Mouse (Mus musculus): Measurements from ENCODE around the gene Zfp354b.
A peak's percentile ranks its signal among the peaks of the same experiment; 100 is the strongest.

Zfp354b gene

DNA sequence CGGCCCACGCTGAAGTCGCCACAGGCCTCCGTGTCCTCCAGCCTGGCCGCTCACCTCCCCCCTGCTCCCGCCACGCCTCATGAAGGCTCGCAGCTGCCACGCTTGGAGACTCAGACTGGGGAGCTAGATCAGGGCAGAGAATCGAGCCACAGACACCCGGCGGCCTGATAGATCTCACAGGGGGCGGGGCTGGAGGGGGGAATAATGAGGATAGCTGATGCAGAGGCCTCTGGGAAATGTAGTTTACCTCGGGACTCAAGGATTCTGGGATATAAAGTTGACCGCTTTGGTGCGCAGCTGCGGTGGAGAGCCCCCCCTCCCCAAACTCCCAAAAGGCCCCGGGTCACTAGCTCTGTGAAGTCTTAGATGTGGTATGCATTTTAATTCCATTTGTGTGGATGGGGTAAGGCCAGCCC lies at the start of gene Zfp354b:
Zfp354b (minus strand) TSS at position 183 of the 416 bp plus-strand sequence.
- DNase-seq: peak; percentile 76

- DNase-seq: peak; percentile 17
These were observed 45.8 kb upstream of the Zfp354b start for GRCm38 (mm10) chr11:50977216-50977615.

GRCm38 (mm10) chr11:50966230-50966629 lies 34.8 kb upstream of the Zfp354b start, which contains the start of gene Olfr1378:
Gene Olfr1378, plus strand, starts transcription at chr11:50966530.
- DNase-seq: no peak

DNA sequence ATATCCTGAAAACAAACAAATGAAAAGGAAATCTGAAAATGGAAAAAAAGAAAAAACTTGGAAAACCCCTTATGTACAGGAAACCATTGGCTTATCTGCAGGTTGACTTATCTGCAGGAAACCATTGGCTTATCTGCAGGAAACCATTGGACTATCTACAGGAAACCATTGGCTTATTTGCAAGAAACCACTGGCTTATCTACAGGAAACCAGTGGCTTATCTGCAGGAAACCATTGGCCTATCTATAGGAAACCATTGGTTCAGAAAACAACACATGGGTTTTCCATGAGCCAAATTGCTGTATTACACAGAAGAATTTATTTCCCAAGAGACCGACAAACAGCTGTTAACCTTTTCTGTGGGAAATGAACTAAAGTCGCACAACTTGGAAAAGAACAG lies 33.5 kb upstream of the Zfp354b start:
- no peak for DNase-seq

DNA sequence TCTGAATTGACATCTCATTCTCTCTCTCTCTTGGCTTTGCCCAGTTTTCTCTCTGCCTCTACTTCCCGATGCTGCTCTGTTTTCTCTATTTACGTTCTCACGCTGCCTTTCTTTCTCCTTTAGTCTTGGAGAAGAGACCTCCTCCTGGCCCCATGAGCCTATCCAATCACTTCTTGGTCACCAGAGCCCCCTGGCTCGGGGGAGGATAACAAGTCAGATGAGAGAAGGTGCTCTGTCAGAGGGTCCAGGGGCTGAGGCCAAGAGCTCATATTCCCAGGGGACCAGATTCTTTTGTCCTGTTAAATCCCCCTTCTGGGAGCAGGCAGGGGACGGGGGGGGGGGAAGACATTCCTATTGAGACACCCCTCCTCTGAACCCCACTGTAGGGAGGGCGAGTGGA lies 22.2 kb upstream of the Zfp354b start, which contains the start of gene Prop1:
Prop1 (minus strand) TSS at position 101 of the 400 bp plus-strand sequence.
- no peak for DNase-seq

GRCm38 (mm10) chr11:50952290-50952689 lies 20.9 kb upstream of the Zfp354b start:
- DNase-seq: no peak

DNA sequence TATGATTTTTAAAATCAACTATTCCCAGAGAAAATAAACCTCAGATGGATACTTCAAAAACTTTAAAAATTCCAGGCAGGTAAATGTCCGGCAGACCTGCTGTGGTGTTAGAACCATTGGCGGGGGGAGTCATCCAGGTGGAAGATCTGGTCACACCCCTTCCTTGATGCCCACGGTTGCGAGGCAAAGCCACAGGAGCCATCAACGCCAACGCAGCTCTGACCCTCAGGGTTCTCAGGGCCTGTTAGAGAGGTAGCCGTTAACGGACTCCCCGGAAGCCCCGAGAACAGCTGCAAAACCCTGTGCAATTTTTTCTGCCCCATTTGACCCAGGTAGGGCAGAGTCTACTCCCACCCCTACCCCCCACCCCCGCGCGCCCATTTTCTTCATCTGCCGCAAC lies 12.1 kb upstream of the Zfp354b start, which contains the start of gene 4933414I15Rik:
4933414I15Rik (minus strand) TSS at position 260 of the 400 bp plus-strand sequence.
- no peak for DNase-seq

GRCm38 (mm10) chr11:50942386-50942785 lies 11.0 kb upstream of the Zfp354b start:
- DNase-seq: no peak

GRCm38 (mm10) chr11:50939621-50940366 lies 8.4 kb upstream of the Zfp354b start:
- DNase-seq: no peak

DNA sequence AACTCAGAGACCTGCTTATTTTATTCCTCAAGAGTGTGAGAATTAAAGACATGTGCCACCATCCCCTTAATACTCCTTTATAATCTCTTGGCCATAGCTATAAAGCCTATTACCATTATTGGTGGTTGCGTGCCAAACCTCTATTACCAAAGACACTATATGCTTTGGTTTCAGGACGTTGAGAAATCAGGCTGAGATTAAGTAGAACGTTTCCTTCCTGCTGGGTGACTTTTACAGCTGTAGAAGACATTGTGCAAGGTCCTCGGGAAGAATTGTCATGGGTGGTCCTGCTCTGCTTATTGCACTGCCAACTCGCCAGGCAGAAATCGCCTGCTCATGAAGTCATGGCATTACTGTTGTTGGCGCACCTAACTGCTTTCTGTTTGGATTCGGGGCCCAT lies 7.0 kb upstream of the Zfp354b start:
- no peak for DNase-seq

- DNase-seq: no peak
These were observed 607 bp upstream of the Zfp354b start for GRCm38 (mm10) chr11:50932040-50932439.

DNA sequence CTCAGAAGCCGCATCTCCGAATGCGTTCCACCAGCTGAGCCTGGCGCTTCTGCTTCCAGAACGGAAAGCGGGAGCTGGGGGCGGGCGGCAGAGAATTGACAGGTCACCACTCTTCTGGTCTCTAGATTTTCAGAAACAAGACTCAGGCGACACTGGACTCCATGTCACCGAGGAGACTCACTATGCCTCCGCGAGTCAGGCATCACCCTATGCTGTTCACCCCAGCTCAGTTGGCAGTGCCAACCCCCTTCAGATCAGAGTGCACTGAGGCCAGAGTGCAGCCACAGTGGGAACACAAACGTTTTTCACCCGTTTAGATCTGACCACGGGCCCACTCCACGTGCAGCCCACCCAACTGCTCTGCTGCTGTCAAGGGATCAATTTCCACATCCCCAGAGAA lies 412 bp downstream of the Zfp354b start:
- DNase-seq: no peak

GRCm38 (mm10) chr11:50930469-50931014 lies 891 bp downstream of the Zfp354b start:
- DNase-seq: no peak

- DNase-seq: peak; percentile 84
These were observed 15.6 kb downstream of the Zfp354b start, which contains the start of gene Zfp2 for GRCm38 (mm10) chr11:50915671-50916320. Gene Zfp2, minus strand, starts transcription at chr11:50916165.

GRCm38 (mm10) chr11:50914461-50914860 lies 17.0 kb downstream of the Zfp354b start:
- DNase-seq: no peak

GRCm38 (mm10) chr11:50913301-50913700 lies 18.1 kb downstream of the Zfp354b start:
- no peak for DNase-seq

- DNase-seq: no peak
These were observed 23.3 kb downstream of the Zfp354b start for GRCm38 (mm10) chr11:50908136-50908535.

- no peak for DNase-seq
These were observed 34.1 kb downstream of the Zfp354b start for GRCm38 (mm10) chr11:50897359-50897758.

GRCm38 (mm10) chr11:50892441-50892840 lies 39.0 kb downstream of the Zfp354b start:
- DNase-seq: peak; percentile 14

DNA sequence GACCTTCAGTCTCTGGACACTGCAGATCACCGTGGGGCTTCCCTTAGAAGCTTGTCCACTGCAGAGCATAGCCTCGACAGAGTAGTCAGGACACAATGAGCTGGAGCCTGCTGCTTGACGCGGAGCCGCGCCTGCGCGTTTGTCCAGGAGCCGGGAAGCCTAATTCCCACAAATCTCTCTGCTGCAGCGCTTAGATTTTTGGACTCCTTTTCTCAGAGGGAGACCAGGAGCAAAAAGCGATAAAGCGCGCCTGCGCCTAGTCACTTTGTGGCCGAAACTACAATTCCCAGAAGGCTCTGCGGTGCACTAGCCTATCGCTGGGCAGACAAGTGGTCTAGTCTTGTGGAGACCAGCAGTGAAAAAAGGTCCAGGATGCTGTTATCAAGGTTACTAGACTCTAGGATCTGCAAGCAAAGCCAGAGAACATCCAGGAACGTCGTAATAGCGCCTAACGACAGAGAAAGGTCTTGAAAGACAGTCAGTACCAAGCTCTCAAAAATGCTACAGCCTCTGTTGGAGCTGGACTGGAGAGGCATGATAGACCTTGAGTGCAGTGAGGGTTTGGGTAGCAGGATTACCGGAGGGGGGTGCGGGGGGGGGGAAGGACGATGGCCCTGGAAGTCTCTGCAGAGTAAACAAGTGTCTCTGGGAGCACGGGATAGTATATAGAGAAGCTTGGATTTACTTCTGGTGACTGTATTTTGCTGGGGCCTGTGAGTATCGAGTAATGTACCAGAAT lies 43.9 kb downstream of the Zfp354b start, which contains the start of gene Zfp454:
Zfp454 (minus strand) TSS at position 262 of the 739 bp plus-strand sequence.
- peak; percentile 65 for DNase-seq

DNA sequence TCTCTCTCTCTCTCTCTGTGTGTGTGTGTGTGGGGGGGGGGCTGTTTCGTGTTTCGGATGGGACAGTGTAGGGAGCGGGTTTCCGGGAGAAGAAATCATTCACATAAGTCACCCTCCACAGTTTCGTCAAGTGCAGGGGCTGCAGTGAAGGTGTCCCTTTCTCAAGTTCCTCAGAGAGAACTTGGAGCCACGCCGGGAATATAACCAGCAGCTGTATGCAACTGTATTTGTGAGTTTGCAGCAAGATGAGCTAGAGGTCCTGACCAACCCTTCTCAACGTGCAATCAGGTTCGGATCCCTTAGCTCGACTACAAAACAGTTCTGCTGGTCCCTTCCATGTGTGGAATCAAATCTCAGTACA lies 44.5 kb downstream of the Zfp354b start:
- DNase-seq: no peak

GRCm38 (mm10) chr11:50886231-50886932 lies 45.1 kb downstream of the Zfp354b start:
- no peak for DNase-seq

Measured in liver (tissue).